ENCODE assay signal across 8 mouse cellular contexts in the genomic region with DNA sequence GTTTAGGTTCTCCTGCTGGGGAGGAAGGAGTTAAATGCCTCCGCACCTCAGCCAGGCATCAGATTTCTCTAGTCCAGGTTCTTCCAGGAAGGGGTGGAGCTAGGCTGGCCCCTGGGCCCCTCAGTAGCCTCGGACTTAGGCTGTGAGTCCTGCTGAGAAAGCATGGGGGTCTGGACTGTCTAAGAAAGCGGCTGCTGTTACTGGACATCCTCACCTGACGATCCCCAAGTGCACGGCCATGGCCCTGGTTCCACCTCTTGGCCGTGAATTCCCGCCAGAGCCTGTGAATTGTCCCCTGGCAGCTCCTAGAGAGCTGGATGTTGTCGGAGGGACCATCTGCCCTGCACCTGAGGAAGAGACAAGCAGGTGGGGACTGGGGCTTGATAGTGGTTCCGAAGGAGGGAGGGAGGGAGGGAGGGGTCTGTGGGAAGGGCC. TPM values are rescaled to one million over a fixed set of nuclear protein-coding genes. Genes with fewer than 3 reads are reported as not detected.
A peak's percentile ranks its signal among the peaks of the same experiment; 100 is the strongest.
DNase-seq lines count a peak whose midpoint lies in the region; ATAC-seq and TF ChIP-seq lines count a peak whose summit lies in the region.

TSS of gene Syne4 (plus strand) at position 87 of the 435 bp plus-strand sequence.

- no peak within 1 kb of the TSS for H3K27ac ChIP-seq in thymus, adult 2 months (ENCODE audit: control insufficient read depth, insufficient read depth, low read length)
- no peak within 1 kb of the TSS for H3K27ac ChIP-seq in neural tube, embryonic 15.5 days (replicated peaks)

- no peak within 1 kb of the TSS for H3K4me3 ChIP-seq in thymus, adult 2 months (ENCODE audit: control insufficient read depth, insufficient read depth, low read length)
- H3K4me3 ChIP-seq in neural tube, embryonic 15.5 days (replicated peaks), result peak within 1 kb of the TSS; percentile 15; the same call in 1 of the 2 replicates

- H3K36me3 ChIP-seq in thymus, adult 2 months (ENCODE audit: control insufficient read depth, insufficient read depth, low read length), result no peaks in the 10 kb centered on the region
- peaks cover 24% of the 10 kb centered on the region; the same call in 1 of the 2 replicates for H3K36me3 ChIP-seq in neural tube, embryonic 15.5 days

- H3K4me2 ChIP-seq in neural tube, embryonic 15.5 days, result peak within 1 kb of the TSS; percentile 15

- ATAC-seq in neural tube, embryonic 15.5 days (ENCODE audit: low FRiP score), result no peak

- TF ChIP-seq POLR2A in thymus, adult 2 months (IDR thresholded peaks at IDR 0.05; ENCODE audit: control insufficient read depth, extremely low read depth, insufficient read depth, low read length, poor library complexity), result no peak

- WGBS in thymus, adult 2 months, result 76% methylated on average over 9 of the region's 9 CpGs
- 4% methylated on average over 9 of the region's 9 CpGs for WGBS in neural tube, embryonic 15.5 days

- no peaks in the 10 kb centered on the region for H3K27me3 ChIP-seq in thymus, adult 2 months (ENCODE audit: control insufficient read depth, insufficient read depth, low read length)
- no peaks in the 10 kb centered on the region for H3K27me3 ChIP-seq in neural tube, embryonic 15.5 days (replicated peaks)

- no peaks in the 10 kb centered on the region for H3K4me1 ChIP-seq in thymus, adult 2 months (replicated peaks; ENCODE audit: control insufficient read depth, insufficient read depth, low read length)
- H3K4me1 ChIP-seq in neural tube, embryonic 15.5 days, result peaks cover 11% of the 10 kb centered on the region

- peak; percentile 47 to 48 for DNase-seq in cerebellum, postnatal 10 days
- no peak for DNase-seq in cerebellum, postnatal 4 days (ENCODE audit: low spot score in 2 of 2)
- DNase-seq in thymus, adult 2 months, result no peak
- DNase-seq in thymus, postnatal 36 days, result no peak
- peak; percentile 50 to 72 for DNase-seq in kidney, postnatal 4 days
- DNase-seq in gastrocnemius, postnatal 10 days, result no peak
- no peak for DNase-seq in urinary bladder, postnatal 10 days (ENCODE audit: low spot score)

- no peaks in the 10 kb centered on the region for H3K9me3 ChIP-seq in neural tube, embryonic 15.5 days (replicated peaks)

- H3K9ac ChIP-seq in neural tube, embryonic 15.5 days (replicated peaks), result peak within 1 kb of the TSS; percentile 30; the same call in 1 of the 2 replicates

- TF ChIP-seq CTCF in thymus, adult 2 months (IDR thresholded peaks at IDR 0.05; ENCODE audit: borderline replicate concordance, control insufficient read depth, extremely low read depth, insufficient read depth, low read length, poor library complexity), result no peak

RNA-seq across cellular contexts. Expression of gene Syne4, which starts in this region (rescaled TPM):
- 15.4 and 16.8 TPM in 2 replicates for polyA plus RNA-seq in thymus, adult 2 months (2012; rRNA removed)
- polyA plus RNA-seq in neural tube, embryonic 15.5 days (2015; fragmentation: Nextera tagmentation; extraction: Ambion mirVana), result 18.9 and 24.7 TPM in 2 replicates
- total RNA-seq in gastrocnemius, postnatal 10 days (2021), result 1 to 10 TPM; 1.8 TPM

Comparison
In these comparisons a context has a peak if more than half of its experiments do, and no peak if none do; other contexts are left out.
1. DNase-seq: peak in cerebellum, postnatal 10 days (2 of 2) and kidney, postnatal 4 days (2 of 2); none in cerebellum, postnatal 4 days (0 of 2), thymus, adult 2 months (single experiment), thymus, postnatal 36 days (0 of 2), gastrocnemius, postnatal 10 days (single experiment) and urinary bladder, postnatal 10 days (single experiment).